In the genomic region with DNA sequence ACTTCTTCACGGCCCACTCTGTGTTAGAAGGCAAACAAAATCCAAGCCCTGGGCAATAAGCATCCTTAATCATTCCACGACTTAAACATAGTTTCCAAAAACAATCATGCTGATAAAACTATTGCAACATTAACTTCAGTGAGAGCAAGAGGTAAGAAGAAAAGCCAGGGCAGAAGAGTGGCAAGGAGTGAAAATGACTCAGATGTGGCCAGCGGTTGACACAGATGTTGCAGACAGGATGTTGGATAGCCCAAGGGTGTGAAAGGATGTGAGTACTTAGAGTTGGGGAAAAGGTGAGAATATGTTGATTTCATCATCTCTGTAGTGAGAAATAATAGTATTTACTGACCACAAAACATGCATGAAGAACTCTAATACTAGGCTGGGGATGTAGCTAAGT, we compare ENCODE assay signal across 32 mouse cellular contexts. TPM values are rescaled to one million over a fixed set of nuclear protein-coding genes. Genes with fewer than 3 reads are reported as not detected.
A peak's percentile ranks its signal among the peaks of the same experiment; 100 is the strongest.
DNase-seq lines count a peak whose midpoint lies in the region; ATAC-seq and TF ChIP-seq lines count a peak whose summit lies in the region.
"Had no signal": no experiment of that assay in that cellular context is flagged by ENCODE, and none has a peak within 500 bp of the region (broad histone marks: within the 10 kb centered on the region; RNA-seq: fewer than 3 reads in every experiment).

No protein-coding gene starts in this region.

- no peak for ATAC-seq in midbrain, embryonic 11.5 days (ENCODE audit: low FRiP score)
- no peak for ATAC-seq in midbrain, postnatal 0 days (ENCODE audit: low FRiP score)
- ATAC-seq in megakaryocyte, adult 5-6 weeks (ENCODE audit: poor library complexity, severe bottlenecking) = peak; percentile 61
- ATAC-seq: forebrain, postnatal 0 days; hindbrain, embryonic 16.5 days; intestine, embryonic 16.5 days; midbrain, embryonic 13.5 days had no signal

- no peaks in the 10 kb centered on the region for H3K36me3 ChIP-seq in midbrain, embryonic 11.5 days (ENCODE audit: control insufficient read depth, insufficient read depth, low read length)
- H3K36me3 ChIP-seq in midbrain, postnatal 0 days (ENCODE audit: insufficient read depth, low read length) = no peaks in the 10 kb centered on the region
- H3K36me3 ChIP-seq: heart, embryonic 13.5 days; hindbrain, embryonic 10.5 days; limb, embryonic 12.5 days; lung, embryonic 15.5 days; midbrain, embryonic 13.5 days; stomach, embryonic 15.5 days had no signal

- H3K4me3 ChIP-seq in midbrain, embryonic 11.5 days (ENCODE audit: low read depth, low read length) = no peak overlapping the region
- no peak overlapping the region for H3K4me3 ChIP-seq in midbrain, postnatal 0 days (ENCODE audit: low read depth, low read length)
- H3K4me3 ChIP-seq: erythroblast, embryonic 14.5 days; heart, embryonic 13.5 days; hindbrain, embryonic 10.5 days; limb, embryonic 12.5 days; lung, embryonic 15.5 days; megakaryocyte, embryonic 14.5 days; midbrain, embryonic 13.5 days; stomach, embryonic 15.5 days had no signal

- 85% methylated on average over 3 of the region's 3 CpGs for WGBS in midbrain, embryonic 11.5 days
- WGBS in midbrain, postnatal 0 days = 86% methylated on average over 3 of the region's 3 CpGs

- H3K27me3 ChIP-seq in midbrain, embryonic 11.5 days (ENCODE audit: control insufficient read depth, insufficient read depth, low read length) = no peaks in the 10 kb centered on the region
- no peaks in the 10 kb centered on the region for H3K27me3 ChIP-seq in midbrain, postnatal 0 days (ENCODE audit: insufficient read depth, low read length)
- H3K27me3 ChIP-seq: limb, embryonic 12.5 days; lung, embryonic 15.5 days; midbrain, embryonic 13.5 days; stomach, embryonic 15.5 days had no signal

- no peak for TF ChIP-seq CTCF in midbrain, postnatal 0 days (IDR thresholded peaks at IDR 0.05)

- no peak overlapping the region for H3K27ac ChIP-seq in midbrain, embryonic 11.5 days (ENCODE audit: low read depth, low read length)
- no peak overlapping the region for H3K27ac ChIP-seq in midbrain, postnatal 0 days (ENCODE audit: low read depth, low read length)
- H3K27ac ChIP-seq: heart, embryonic 13.5 days; hindbrain, embryonic 10.5 days; kidney, postnatal 0 days; limb, embryonic 12.5 days; lung, embryonic 15.5 days; midbrain, embryonic 13.5 days; stomach, embryonic 15.5 days had no signal

- no peaks in the 10 kb centered on the region for H3K4me1 ChIP-seq in midbrain, embryonic 11.5 days (ENCODE audit: control insufficient read depth, insufficient read depth, low read length)
- no peaks in the 10 kb centered on the region for H3K4me1 ChIP-seq in midbrain, postnatal 0 days (ENCODE audit: insufficient read depth, low read length)
- H3K4me1 ChIP-seq: heart, embryonic 13.5 days; limb, embryonic 12.5 days; lung, embryonic 15.5 days; megakaryocyte, embryonic 14.5 days; midbrain, embryonic 13.5 days; stomach, embryonic 15.5 days had no signal

- no peak overlapping the region for H3K4me2 ChIP-seq in midbrain, embryonic 11.5 days
- no peak overlapping the region for H3K4me2 ChIP-seq in midbrain, postnatal 0 days (ENCODE audit: low read depth, low read length, poor library complexity, severe bottlenecking)
- H3K4me2 ChIP-seq: heart, embryonic 13.5 days; limb, embryonic 12.5 days; liver, embryonic 11.5 days; lung, embryonic 15.5 days; midbrain, embryonic 13.5 days; stomach, embryonic 15.5 days had no signal

- DNase-seq in midbrain, embryonic 11.5 days (ENCODE audit: low spot score, missing footprints) = peak; percentile 21
- no peak for DNase-seq in midbrain, postnatal 0 days (ENCODE audit: low spot score)
- peak; percentile 68 for DNase-seq in NIH3T3 (ENCODE audit: low read depth)
- no peak for DNase-seq in adrenal gland, postnatal 4 days (ENCODE audit: low spot score in 2 of 2)
- DNase-seq in lung, postnatal 10 days = no peak
- no peak for DNase-seq in urinary bladder, adult 18-20 months (ENCODE audit: low spot score in 2 of 2)
- no peak for DNase-seq in heart, postnatal 36 days
- DNase-seq: adrenal gland, adult 2 months; adrenal gland, postnatal 36 days; B cell, adult 2 months; cerebellum, adult 2 months; cerebellum, postnatal 14 days; forebrain, postnatal 0 days; heart, postnatal 10 days; kidney, adult 8-10 months; layer of hippocampus, adult 9-11 months; lung, postnatal 36 days; right cerebral cortex, postnatal 25 days; thymus, postnatal 25 days had no signal

- intact Hi-C loops in heart, postnatal 36 days (cut with DNase I) = no loop called here

- H3K9me3 ChIP-seq in midbrain, embryonic 11.5 days (ENCODE audit: control insufficient read depth, low read length) = peaks cover 3% of the 10 kb centered on the region; the same call in 1 of the 2 replicates
- peaks cover 3% of the 10 kb centered on the region; the same call in 1 of the 2 replicates for H3K9me3 ChIP-seq in midbrain, postnatal 0 days (ENCODE audit: low read length)
- H3K9me3 ChIP-seq: lung, embryonic 15.5 days; stomach, embryonic 15.5 days had no signal

- H3K9ac ChIP-seq in midbrain, embryonic 11.5 days (ENCODE audit: low read length) = no peak overlapping the region
- no peak overlapping the region for H3K9ac ChIP-seq in midbrain, postnatal 0 days (replicated peaks; ENCODE audit: low read length, poor library complexity, severe bottlenecking)
- H3K9ac ChIP-seq: forebrain, postnatal 0 days; heart, embryonic 13.5 days; limb, embryonic 12.5 days; lung, embryonic 15.5 days; midbrain, embryonic 13.5 days; stomach, embryonic 15.5 days had no signal

RNA-seq across cellular contexts. Expression of gene Gpc1, which starts 24.7 kb away (rescaled TPM):
- 32.1 and 41.8 TPM in 2 replicates for polyA plus RNA-seq in midbrain, embryonic 11.5 days (2014; fragmentation: Nextera tagmentation; extraction: Ambion mirVana)
- 151 and 208 TPM in 2 replicates for total RNA-seq in midbrain, postnatal 0 days (2014; rRNA removed)
- 51.8 and 53.3 TPM in 2 replicates for polyA plus RNA-seq in midbrain, postnatal 0 days (2015; fragmentation: Nextera tagmentation; extraction: Ambion mirVana)
- 13.7 and 17.2 TPM in 2 replicates for total RNA-seq in megakaryocyte, adult 5-6 weeks (2015)
- total RNA-seq in megakaryocyte, adult 5-6 weeks (2017) = 19.9 and 20.4 TPM in 2 replicates
- 10 to 100 TPM; 71.4 to 73.2 TPM for total RNA-seq in adrenal gland, postnatal 4 days (2021)
- total RNA-seq in heart, postnatal 36 days (2021) = 100 to 1,000 TPM; 425 to 453 TPM

Comparison
In these comparisons a context has a peak if more than half of its experiments do, and no peak if none do; other contexts are left out.
1. DNase-seq: peak in midbrain, embryonic 11.5 days (single experiment) and NIH3T3 (single experiment); none in midbrain, postnatal 0 days (single experiment), adrenal gland, postnatal 4 days (0 of 2), lung, postnatal 10 days (single experiment), urinary bladder, adult 18-20 months (0 of 2) and heart, postnatal 36 days (0 of 2).